Mouse (Mus musculus): ENCODE data around the gene Tacr1. TPM values are rescaled to one million over a fixed set of nuclear protein-coding genes. Genes with fewer than 3 reads are reported as not detected.
"Not testable (repeated sequence)": the region's sequence is repeated elsewhere in the genome, so short reads cannot be mapped to it uniquely, and the experiment has no call there.

The Tacr1 gene
- 0.39 and 0.49 TPM in 2 replicates for polyA plus RNA-seq (2016; fragmentation: Nextera tagmentation; extraction: Ambion mirVana)

GRCm38 (mm10) chr6:82401595-82402451, at the start of gene Tacr1:
Gene Tacr1, plus strand, starts transcription at chr6:82402334.
- peaks cover 22% of the 10 kb centered on the region for H3K4me1 ChIP-seq
- peaks cover 67% of the 10 kb centered on the region for H3K27me3 ChIP-seq (replicated peaks; ENCODE audit: low read depth, poor library complexity, severe bottlenecking)
- H3K9me3 ChIP-seq = no peaks in the 10 kb centered on the region
- H3K36me3 ChIP-seq (replicated peaks) = no peaks in the 10 kb centered on the region
- no peak within 1 kb of the TSS for H3K27ac ChIP-seq (replicated peaks)
- DNase-seq (ENCODE audit: low spot score) = peak; percentile 42
- WGBS = 1% methylated on average over 28 of the region's 28 CpGs
- peak within 1 kb of the TSS; percentile 54 for H3K4me3 ChIP-seq

GRCm38 (mm10) chr6:82376144-82376543, 26.0 kb upstream of the Tacr1 start:
- H3K4me3 ChIP-seq = no peak overlapping the region
- 89% methylated on average over 3 of the region's 3 CpGs for WGBS
- no peaks in the 10 kb centered on the region for H3K36me3 ChIP-seq (replicated peaks)
- H3K27ac ChIP-seq (replicated peaks) = no peak overlapping the region
- DNase-seq (ENCODE audit: low spot score) = no peak
- no peaks in the 10 kb centered on the region for H3K4me1 ChIP-seq
- no peaks in the 10 kb centered on the region for H3K27me3 ChIP-seq (replicated peaks; ENCODE audit: low read depth, poor library complexity, severe bottlenecking)
- H3K9me3 ChIP-seq = no peaks in the 10 kb centered on the region

DNA sequence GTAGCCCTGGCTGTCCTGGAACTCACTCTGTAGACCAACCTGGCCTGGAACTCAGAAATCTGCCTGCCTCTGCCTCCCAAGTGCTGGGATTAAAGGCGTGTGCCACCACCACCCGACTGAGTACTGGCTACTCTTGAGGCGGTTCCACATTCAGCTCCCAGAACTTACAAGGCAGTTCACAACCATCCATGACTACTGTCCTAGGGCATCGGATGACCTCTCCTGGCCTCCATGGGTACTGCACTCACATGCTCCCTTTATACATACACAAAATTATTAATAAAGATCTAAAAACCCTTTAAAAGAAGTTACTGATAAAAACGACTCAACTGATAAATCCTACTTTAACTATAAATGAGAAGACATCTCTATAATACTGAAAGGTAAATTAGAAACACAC, 18.6 kb upstream of the Tacr1 start:
- Histone ChIP-seq H3K9me3 (no peaks in the 10 kb centered on the region), H3K27me3 (replicated peaks; ENCODE audit: low read depth, poor library complexity, severe bottlenecking) (no peaks in the 10 kb centered on the region), H3K27ac (replicated peaks) (no peak overlapping the region), H3K4me3 (no peak overlapping the region), H3K4me1 (no peaks in the 10 kb centered on the region), H3K36me3 (replicated peaks) (no peaks in the 10 kb centered on the region)
- 88% methylated on average over 5 of the region's 5 CpGs for WGBS
- no peak for DNase-seq (ENCODE audit: low spot score)

DNA sequence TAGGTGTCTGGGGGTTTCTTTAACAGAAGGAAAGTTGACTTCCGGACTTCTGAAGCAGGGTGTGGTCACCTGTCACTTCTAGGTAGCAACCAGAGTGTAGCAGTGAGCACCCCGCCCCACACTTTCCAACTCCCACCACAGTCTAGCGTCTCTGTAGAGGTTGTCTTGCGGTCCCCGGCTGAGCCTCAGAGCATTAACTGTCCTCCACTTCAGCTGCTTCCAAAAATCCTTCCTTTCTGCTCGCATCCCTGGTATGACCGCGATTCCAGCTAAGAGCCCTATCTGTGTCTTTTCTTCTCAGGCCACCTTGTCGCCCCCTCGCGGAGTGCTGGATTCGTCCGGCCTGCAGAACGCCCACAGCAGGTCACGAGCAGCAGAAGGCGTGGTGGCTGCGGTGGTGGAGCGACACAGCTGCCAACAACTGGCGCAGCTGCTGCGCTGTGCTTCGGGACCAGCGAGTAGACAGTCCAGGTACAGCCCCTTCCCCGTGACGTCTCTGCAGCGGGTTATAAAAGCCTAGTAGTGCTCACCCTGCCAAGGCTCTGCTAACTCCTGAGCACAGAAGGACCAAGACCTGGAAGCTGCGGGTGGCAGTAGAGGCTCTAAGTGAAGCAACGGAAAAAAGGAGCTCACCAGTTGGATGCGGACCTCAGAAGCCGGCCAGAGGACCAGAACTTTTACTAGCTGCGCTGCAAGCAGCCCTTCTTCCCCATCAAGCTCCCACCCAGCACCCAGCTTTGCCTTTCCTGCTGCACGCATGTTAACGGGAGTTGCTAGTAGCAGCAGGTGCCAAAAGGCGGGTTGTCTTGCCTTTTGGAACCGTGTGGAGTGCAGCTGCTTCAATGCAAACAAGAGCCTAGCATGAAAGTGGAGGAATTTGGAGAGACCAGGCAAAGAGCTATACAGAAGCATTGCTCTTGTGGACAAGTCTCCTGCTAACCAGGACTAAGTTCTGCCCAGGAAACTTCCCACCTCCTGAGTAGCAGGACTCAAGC, 664 bp downstream of the Tacr1 start:
- no peaks in the 10 kb centered on the region for H3K36me3 ChIP-seq (replicated peaks)
- WGBS = 3% methylated on average over 34 of the region's 34 CpGs
- peak; percentile 64 for DNase-seq (ENCODE audit: low spot score)
- peaks cover 22% of the 10 kb centered on the region for H3K4me1 ChIP-seq
- H3K4me3 ChIP-seq = peak overlapping the region; percentile 54
- H3K27me3 ChIP-seq (replicated peaks; ENCODE audit: low read depth, poor library complexity, severe bottlenecking) = peaks cover 67% of the 10 kb centered on the region
- H3K9me3 ChIP-seq = no peaks in the 10 kb centered on the region
- H3K27ac ChIP-seq (replicated peaks) = no peak overlapping the region

DNA sequence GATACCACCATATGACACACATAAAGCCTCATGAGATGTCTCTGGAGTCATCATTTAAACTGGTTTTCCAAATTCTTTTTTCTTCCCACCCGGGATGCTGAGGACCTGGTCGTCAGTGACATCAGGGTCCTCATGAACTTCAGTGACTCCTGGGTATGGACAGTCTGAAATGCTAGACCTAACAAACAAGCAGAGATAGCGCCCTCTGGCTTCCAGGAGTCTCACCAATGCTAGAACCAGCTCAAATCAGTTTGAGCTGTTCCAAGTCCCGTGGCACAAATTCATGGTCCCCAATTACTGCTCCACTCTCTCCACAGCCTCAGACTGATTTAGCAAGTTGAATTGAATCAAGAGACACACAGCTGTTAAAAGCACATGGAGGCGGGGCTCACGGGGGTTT, 16.2 kb downstream of the Tacr1 start:
- no peak for DNase-seq (ENCODE audit: low spot score)
- Histone ChIP-seq H3K27ac (replicated peaks) (no peak overlapping the region), H3K36me3 (replicated peaks) (no peaks in the 10 kb centered on the region), H3K4me1 (no peaks in the 10 kb centered on the region), H3K4me3 (no peak overlapping the region), H3K9me3 (no peaks in the 10 kb centered on the region), H3K27me3 (replicated peaks; ENCODE audit: low read depth, poor library complexity, severe bottlenecking) (no peaks in the 10 kb centered on the region)
- 71% methylated on average over 6 of the region's 6 CpGs for WGBS

- no peaks in the 10 kb centered on the region for H3K4me1 ChIP-seq
- no peaks in the 10 kb centered on the region for H3K27me3 ChIP-seq (replicated peaks; ENCODE audit: low read depth, poor library complexity, severe bottlenecking)
- no peaks in the 10 kb centered on the region for H3K36me3 ChIP-seq (replicated peaks)
- WGBS = 68% methylated on average over 4 of the region's 4 CpGs
- H3K9me3 ChIP-seq = peaks cover 4% of the 10 kb centered on the region; the same call in 1 of the 2 replicates
- DNase-seq (ENCODE audit: low spot score) = no peak
- no peak overlapping the region for H3K4me3 ChIP-seq
- H3K27ac ChIP-seq (replicated peaks) = no peak overlapping the region
These were observed 18.1 kb downstream of the Tacr1 start for GRCm38 (mm10) chr6:82420222-82420621.

- no peaks in the 10 kb centered on the region for H3K36me3 ChIP-seq (replicated peaks)
- H3K9me3 ChIP-seq = peaks cover under 1% of the 10 kb centered on the region; the same call in 1 of the 2 replicates
- peak; percentile 12 for DNase-seq (ENCODE audit: low spot score)
- no peaks in the 10 kb centered on the region for H3K27me3 ChIP-seq (replicated peaks; ENCODE audit: low read depth, poor library complexity, severe bottlenecking)
- no peak overlapping the region for H3K27ac ChIP-seq (replicated peaks)
- H3K4me3 ChIP-seq = no peak overlapping the region
- WGBS = 58% methylated on average over 6 of the region's 6 CpGs
- H3K4me1 ChIP-seq = no peaks in the 10 kb centered on the region
These were observed 26.8 kb downstream of the Tacr1 start for GRCm38 (mm10) chr6:82428890-82429289.

GRCm38 (mm10) chr6:82429766-82430165, 27.6 kb downstream of the Tacr1 start:
- H3K27ac ChIP-seq (replicated peaks) = no peak overlapping the region
- H3K36me3 ChIP-seq (replicated peaks) = no peaks in the 10 kb centered on the region
- DNase-seq (ENCODE audit: low spot score) = no peak
- H3K4me3 ChIP-seq = no peak overlapping the region
- WGBS = 70% methylated on average over 6 of the region's 6 CpGs
- H3K9me3 ChIP-seq = no peaks in the 10 kb centered on the region
- no peaks in the 10 kb centered on the region for H3K4me1 ChIP-seq
- no peaks in the 10 kb centered on the region for H3K27me3 ChIP-seq (replicated peaks; ENCODE audit: low read depth, poor library complexity, severe bottlenecking)

DNA sequence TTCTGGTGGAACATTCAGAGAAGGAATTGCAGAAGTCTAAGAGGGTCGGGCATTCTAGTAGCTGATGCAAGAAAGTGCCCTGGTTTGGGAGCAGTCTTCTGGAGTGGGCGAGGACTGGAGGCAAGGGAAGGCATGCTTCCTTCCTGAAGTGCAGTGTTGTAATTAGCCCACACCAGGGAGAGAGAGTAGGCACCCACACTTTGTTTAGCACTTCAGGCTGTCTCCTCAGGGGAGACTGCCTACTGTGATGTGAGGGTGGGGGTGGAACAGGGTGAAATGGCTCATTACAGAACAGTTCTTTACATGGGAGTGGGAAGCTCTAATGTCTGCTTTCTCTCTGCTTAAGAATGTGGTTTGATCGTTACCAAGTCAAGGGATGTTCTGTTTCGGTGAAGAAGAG, 35.0 kb downstream of the Tacr1 start:
- Histone ChIP-seq H3K27me3 (replicated peaks; ENCODE audit: low read depth, poor library complexity, severe bottlenecking) (no peaks in the 10 kb centered on the region), H3K9me3 (no peaks in the 10 kb centered on the region), H3K4me3 (no peak overlapping the region), H3K4me1 (no peaks in the 10 kb centered on the region), H3K36me3 (replicated peaks) (no peaks in the 10 kb centered on the region), H3K27ac (replicated peaks) (no peak overlapping the region)
- no peak for DNase-seq (ENCODE audit: low spot score)
- 69% methylated on average over 4 of the region's 4 CpGs for WGBS

DNA sequence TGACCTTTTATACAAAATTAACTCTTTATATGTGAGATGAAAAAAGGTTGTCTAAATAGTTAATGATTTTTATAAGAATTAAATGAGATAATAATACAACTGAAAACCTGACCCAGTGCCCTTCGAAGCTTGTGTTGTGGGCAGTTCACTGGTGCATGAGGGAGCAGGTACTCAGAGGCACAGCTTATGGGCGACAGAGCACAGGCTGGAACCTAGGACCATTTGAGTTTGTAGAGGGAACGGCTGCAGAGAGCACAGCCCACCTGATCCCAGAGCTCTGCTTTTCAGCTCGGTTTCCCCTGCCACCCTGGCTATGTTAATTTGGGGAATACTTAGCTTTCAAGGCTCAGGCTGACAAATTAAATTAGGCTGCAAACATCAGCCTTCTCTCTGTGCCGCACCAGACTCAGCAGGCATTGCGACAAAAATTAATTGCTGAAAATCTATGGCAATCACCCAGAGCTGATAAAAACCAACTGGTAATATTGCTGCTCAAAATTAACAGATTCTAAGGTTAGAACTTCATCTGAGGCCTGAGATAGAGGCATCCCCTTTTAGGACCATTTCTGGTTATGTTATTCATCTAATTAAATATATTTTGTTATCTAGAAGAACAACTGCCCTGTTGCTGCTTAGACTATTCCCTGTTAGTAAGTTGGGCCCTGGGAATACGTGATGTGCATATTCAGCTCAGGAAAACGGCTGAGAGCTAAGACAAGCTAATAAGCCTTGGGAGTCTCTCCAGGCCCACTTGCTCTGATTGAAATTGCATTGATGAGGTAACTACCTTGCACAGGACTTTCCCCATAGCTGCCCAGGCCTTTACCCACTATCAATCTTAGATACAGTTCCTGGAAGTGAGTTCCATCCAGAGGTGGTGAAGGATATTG, 50.3 kb downstream of the Tacr1 start:
- not testable (repeated sequence) for DNase-seq (ENCODE audit: low spot score); H3K4me1 ChIP-seq; H3K36me3 ChIP-seq (replicated peaks); H3K27me3 ChIP-seq (replicated peaks; ENCODE audit: low read depth, poor library complexity, severe bottlenecking); H3K4me3 ChIP-seq; H3K27ac ChIP-seq (replicated peaks); H3K9me3 ChIP-seq
- WGBS = 76% methylated on average over 8 of the region's 8 CpGs

DNA sequence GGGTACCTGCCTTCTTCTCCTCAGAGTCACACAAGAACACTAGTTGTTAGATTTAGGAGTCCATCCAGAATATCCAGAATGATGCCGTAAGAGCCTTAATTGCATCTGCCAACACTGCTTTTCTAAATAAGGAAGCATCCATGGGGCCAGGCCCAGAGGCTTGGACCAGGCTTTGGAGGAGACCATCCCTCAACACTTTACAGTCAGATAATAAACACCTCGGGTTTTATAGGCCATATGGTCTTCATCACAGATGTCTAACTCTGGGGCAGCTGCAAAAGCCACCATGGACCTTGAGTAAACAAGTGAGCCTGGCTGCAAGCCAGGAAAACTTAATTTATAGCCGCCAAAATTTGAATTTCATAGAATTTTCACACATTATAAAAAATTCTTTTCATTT, 53.1 kb downstream of the Tacr1 start:
- Histone ChIP-seq H3K9me3 (no peaks in the 10 kb centered on the region), H3K36me3 (replicated peaks) (no peaks in the 10 kb centered on the region), H3K4me1 (no peaks in the 10 kb centered on the region), H3K27me3 (replicated peaks; ENCODE audit: low read depth, poor library complexity, severe bottlenecking) (no peaks in the 10 kb centered on the region), H3K27ac (replicated peaks) (no peak overlapping the region), H3K4me3 (no peak overlapping the region)
- 74% methylated on average over 3 of the region's 3 CpGs for WGBS
- no peak for DNase-seq (ENCODE audit: low spot score)
